Mouse (Mus musculus): Measurements from ENCODE around the gene Nuak1.

DNA sequence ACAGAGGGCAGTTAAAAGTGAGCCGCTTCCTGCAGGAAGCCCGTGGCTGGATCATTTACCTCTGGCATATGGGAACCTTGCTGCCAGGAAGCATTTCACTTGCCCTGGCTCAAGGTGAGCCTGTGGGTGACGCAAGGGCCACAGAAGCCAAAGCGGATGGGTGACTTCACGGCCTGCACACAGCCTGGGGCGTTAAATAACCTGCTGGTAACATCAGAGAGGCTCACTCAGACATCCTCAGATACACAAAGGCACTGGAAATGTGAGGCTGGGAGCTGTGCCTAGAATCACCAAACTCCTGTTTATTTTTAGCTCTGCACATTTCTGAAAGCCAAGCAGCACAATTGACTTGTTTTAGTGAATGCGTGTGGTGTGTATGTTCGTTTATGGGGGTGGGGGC is 23.6 kb downstream of the Nuak1 start:
- no peak for TF ChIP-seq GATA1 (IDR thresholded peaks at IDR 0.05; ENCODE audit: borderline replicate concordance, low read length)
- no peak for TF ChIP-seq FLI1 (IDR thresholded peaks at IDR 0.05; ENCODE audit: low read length)

Measured in megakaryocyte, embryonic 14.5 days (primary cell).